Mouse (Mus musculus): ENCODE data around the gene Atad5.

The Atad5 gene

DNA sequence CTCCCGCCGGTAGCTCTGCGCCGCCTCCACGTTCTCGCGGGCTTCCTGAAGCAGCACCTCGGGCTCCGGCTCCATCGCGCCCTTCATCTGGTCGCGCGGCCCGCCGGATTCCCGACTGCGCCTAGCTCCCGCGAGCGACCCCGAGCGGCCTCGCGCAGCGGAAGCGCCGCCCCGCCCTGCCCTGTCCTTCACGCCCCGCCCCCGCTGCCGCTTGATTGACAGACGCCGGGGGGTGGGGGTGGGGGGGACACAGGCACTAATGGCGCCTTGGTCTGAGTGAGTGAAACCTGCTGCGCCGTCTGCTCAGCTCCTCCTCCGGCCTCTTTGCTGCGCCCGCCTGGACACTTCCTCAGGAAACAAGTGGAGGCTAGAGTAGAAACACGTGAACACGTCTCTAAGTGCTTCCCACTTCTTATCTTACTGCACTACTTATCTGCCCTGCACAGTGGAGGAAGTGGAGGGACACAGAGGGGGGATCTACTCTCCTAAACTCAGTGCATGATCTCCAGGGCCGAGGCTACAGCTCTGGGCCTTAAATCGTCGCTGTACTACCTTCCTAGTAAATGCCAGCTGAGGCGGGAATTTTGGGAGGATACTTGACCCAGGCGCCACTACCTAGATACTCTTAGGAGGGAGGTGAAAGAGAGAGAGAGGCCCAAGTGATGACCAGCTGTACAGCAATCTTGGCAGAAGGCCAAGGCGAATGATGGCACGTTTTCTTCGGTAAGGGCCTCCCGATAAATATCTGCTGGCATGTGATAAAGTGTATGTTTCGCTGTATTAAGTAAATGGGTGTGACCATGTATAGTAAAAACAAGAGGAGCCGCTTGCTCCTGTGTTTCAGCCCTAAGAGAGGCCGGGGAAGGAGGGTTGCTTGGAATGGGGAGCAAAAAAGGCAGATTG is 8.1 kb upstream of the Atad5 start, which contains the start of gene Crlf3:
Gene Crlf3 (minus strand): TSS at position 166 of the 903 bp plus-strand sequence.
- peak; percentile 96 for DNase-seq (ENCODE audit: low read depth, low spot score)

- no peak for DNase-seq (ENCODE audit: low read depth, low spot score)
Measured at GRCm38 (mm10) chr11:80081786-80082319, 7.3 kb upstream of the Atad5 start.

DNA sequence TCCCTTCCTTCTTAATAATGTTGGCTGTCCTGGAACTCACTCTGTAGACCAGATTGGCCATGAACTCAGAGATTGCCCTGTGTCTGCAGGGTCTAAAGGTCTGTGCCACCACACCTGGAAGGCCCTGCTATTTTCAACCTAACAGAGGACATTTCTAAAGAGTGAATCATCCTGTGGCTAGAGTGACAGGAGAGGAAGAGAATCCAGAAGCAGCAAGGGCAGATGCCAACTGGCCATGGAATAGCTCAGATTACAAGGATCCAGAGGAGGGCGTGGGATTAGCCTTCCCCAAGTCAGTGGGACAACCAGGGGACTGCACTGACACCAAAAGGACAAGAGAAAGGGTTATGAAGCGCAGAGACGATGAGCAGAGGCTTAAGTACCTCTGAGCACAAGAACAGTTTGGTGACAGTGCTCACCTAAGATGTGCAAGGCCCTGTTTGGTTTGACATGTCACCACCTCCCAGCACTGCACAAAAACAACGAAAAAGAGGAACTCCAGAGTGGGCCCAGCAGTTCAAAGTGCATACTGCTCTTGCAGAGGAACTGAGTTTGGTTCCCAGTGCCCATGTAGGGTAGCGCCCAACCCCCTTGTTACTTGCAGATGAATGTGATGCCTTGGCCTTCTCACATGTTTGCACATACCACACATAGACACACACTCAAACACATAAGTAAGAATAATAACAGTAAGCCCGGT is 3.7 kb upstream of the Atad5 start:
- DNase-seq (ENCODE audit: low read depth, low spot score) = no peak

DNA sequence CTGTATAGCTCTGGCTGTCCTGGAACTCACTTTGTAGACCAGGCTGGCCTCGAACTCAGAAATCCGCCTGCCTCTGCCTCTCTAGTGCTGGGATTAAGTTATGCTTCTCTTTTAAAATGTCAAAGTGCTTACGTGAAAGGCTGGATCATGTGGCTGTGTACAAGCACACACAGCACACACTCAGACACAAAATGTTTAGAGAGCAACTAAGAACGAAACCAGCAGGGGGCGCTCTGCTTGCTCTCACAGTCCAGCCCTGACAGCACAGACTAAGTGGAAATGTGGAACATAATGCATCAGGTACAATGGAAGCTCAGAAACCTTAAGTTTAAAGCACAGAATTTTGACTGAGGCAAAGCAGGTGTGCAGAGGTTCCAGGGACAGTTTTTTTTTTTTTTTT is 2.4 kb upstream of the Atad5 start:
- peak; percentile 95 for DNase-seq (ENCODE audit: low read depth, low spot score)

GRCm38 (mm10) chr11:80089817-80090214 is 616 bp downstream of the Atad5 start:
- no peak for DNase-seq (ENCODE audit: low read depth, low spot score)

DNA sequence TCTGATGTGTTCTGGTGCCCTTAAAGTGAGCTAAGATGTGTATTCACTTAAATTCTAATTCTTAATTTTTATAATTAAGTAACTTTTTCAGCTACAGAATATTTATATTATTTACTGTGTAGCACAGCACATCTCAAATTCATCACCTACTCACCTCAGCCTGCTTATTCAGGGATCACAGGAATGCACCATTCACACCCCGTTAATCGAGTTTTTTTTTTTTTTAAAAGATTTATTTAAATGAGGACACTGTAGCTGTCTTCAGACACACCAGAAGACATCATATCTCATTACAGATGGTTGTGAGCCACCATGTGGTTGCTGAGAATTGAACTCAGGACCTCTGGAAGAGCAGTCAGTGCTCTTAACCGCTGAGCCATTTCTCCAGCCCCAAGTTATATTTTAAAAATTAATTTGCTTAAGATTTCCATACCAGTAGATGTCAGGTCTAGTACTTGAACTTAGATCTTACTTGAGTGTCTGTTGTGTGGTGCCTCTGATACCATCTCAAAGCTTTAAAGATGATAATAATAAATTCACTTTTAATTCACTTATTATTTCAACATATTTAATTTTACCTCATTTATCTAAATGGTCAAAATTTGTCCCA is 1.5 kb downstream of the Atad5 start:
- no peak for DNase-seq (ENCODE audit: low read depth, low spot score)

- no peak for DNase-seq (ENCODE audit: low read depth, low spot score)
Measured at GRCm38 (mm10) chr11:80098444-80099056, 9.3 kb downstream of the Atad5 start.

GRCm38 (mm10) chr11:80101298-80101697 is 12.1 kb downstream of the Atad5 start:
- no peak for DNase-seq (ENCODE audit: low read depth, low spot score)

GRCm38 (mm10) chr11:80104407-80104806 is 15.2 kb downstream of the Atad5 start:
- DNase-seq (ENCODE audit: low read depth, low spot score) = no peak

GRCm38 (mm10) chr11:80116411-80116810 is 27.2 kb downstream of the Atad5 start:
- no peak for DNase-seq (ENCODE audit: low read depth, low spot score)

GRCm38 (mm10) chr11:80132050-80132449 is 42.9 kb downstream of the Atad5 start:
- no peak for DNase-seq (ENCODE audit: low read depth, low spot score)

GRCm38 (mm10) chr11:80134744-80135143 is 45.5 kb downstream of the Atad5 start:
- no peak for DNase-seq (ENCODE audit: low read depth, low spot score)

DNA sequence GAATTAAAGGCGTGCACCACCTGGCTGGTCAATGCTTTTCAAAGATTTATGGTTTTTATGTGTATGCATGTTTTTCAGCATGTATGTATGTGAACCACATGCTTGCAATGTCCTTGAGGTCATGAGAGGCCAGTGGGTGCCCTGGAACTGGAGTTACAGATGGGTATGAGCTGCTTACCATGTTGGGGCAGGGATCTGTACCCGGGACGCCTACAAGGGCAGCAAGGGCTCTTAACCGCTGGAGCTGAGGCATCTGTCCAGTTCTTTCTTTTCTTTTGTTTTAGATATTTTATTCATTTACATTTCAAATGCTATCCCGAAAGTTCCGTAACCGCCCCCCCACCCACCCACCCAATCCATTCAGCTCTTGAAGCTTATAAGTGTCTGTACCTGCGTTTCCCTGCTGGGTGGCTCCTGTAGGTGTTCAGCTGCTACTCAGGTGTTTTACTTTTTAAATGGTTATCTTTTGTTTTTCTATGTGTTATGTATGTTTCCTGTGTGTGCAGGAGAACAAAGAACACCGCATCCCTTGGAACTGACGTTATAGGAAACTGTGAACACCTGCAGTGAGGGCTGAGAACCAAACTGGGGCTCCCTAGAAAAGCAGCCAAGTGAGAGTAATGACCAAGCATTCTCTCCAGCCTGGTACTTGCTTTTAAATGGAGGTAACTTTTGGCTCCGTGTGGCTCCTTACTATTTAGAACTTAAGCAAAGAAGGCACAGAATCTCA is 46.9 kb downstream of the Atad5 start:
- DNase-seq (ENCODE audit: low read depth, low spot score) = no peak

DNA sequence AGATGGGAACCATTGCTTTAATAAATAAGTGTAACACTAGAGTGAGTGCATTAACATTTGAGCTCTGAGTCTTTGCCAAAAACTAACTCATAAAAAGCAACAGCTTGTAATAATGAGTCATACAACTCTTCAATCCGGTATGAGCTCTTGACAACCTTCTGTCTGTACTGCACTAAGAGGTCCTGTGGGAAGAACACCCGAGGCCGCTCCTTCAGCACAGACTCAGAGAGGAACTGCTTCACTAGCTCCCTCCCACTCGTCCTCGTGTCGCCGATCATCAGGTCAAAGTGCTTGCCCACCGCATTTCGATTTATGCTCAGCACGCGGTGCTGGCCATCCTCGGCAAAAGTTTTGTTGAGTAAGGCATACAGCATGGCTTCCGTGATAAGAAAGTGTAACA is 47.6 kb downstream of the Atad5 start:
- DNase-seq (ENCODE audit: low read depth, low spot score) = no peak

DNA sequence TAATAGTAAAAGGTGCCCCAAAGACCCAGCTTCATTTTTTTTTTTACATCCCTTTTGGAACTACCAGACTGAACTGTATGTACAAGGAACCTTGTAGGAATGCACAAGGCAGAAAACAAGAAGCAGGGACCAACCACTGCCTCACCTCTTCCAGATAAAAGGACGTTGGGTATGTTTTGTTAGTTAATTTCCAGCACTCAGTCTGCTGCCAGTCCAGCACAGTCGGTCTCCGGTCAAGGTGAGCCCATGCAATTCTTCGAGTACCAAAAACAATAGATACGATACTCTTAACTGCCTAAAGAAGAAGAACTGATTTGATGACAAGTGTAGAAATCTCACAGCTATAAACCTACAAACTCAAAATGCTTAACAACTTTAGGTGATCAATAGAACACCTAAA is 48.6 kb downstream of the Atad5 start:
- no peak for DNase-seq (ENCODE audit: low read depth, low spot score)

DNA sequence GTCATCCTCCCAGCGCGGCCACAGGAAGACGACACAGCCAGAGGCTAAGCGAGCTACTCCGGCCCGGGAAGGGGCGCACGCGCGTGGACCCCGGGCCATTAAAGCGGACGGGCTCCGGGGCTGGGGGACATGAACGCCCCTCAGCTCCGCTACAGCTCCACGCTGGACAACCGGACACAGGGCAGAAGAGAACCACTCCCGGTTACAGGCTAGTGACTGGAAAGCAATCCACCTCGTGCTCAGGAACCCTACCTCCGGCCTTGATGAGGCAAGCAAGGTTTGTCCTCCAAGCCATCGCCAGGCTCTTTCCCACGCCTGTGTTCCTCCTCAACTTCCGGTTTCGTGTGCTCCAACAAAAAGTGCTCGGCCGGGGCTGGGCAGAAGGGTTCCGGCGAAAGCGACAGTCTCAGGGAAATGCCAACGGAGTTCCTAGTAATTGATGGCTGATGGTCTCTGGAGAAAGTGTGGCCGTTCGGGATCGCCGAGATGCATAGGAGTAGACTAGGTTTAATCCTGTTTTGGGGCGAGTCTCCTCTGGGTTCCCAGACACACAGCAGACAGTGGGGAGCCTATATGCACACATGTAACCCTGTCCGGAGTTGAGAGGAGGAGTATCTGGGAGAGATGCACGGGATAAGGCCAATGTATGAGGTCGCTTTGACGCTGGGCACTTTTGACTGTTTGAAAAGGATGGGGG is 52.8 kb downstream of the Atad5 start, which contains the start of gene Tefm:
Gene Tefm (minus strand): TSS at position 351 of the 697 bp plus-strand sequence.
- peak; percentile 85 for DNase-seq (ENCODE audit: low read depth, low spot score)

DNA sequence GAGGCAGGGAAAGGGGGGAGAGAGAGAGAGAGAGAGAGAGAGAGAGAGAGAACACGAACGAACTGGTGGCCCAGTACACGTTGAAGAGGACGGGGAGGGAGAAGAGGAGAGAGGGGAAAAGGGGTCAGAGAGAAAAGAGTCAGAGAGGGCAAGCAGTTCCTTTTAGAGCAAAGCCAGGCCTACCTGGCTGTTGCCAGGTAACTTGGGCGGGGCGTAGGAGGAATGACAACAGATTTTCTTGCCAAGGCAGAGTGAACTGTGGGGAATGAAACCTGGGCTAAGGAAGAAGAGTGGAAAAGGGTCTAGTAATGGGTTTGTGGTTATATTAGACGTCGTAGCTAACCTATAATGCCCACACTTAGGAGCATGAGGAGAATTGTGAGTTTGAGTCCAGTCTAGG is 53.7 kb downstream of the Atad5 start:
- no peak for DNase-seq (ENCODE audit: low read depth, low spot score)

- no peak for DNase-seq (ENCODE audit: low read depth, low spot score)
Measured at GRCm38 (mm10) chr11:80145787-80146275, 56.6 kb downstream of the Atad5 start.

DNA sequence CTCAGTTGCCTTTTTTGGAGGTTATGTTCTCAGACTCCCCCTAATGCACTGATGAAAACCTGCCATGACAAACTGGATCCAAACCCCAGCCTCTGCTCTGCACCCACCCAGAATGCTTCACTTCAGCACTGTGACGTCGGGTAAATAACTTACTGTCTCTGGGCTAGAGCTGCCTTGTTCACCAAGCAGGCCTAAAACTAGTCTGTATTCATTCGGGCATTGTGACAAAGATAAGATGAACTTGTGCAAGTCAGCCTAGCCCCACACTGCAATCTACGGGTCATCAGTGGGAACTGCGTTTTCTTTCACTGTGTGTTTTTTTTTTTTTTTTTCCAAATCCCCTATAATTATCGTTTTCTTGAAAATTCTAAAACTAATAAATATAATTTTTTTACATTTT is 58.5 kb downstream of the Atad5 start:
- peak; percentile 18 for DNase-seq (ENCODE audit: low read depth, low spot score)

GRCm38 (mm10) chr11:80148313-80148712 is 59.1 kb downstream of the Atad5 start:
- no peak for DNase-seq (ENCODE audit: low read depth, low spot score)
